Mouse (Mus musculus) small intestine, adult 2 months (tissue): ENCODE measurements around the gene Camta1. TPM values are rescaled to one million over a fixed set of nuclear protein-coding genes. Genes with fewer than 3 reads are reported as not detected.
A peak's percentile ranks its signal among the peaks of the same experiment; 100 is the strongest.

ENCODE experiments used
- H3K27ac ChIP-seq: fragments of 200-500 bp; 2 replicates; pipeline ENCODE4 v1.5.1; 2012; ENCODE audit warnings: low read depth, low read length, control low read depth, inconsistent platforms; ENCODE audit not compliant: insufficient read depth
- H3K27me3 ChIP-seq: fragments of 200-500 bp; 2 replicates; pipeline ENCODE4 v1.6.1; 2012; ENCODE audit warnings: mild to moderate bottlenecking, moderate library complexity, low read length, inconsistent platforms; ENCODE audit not compliant: control insufficient read depth, insufficient read depth
- H3K36me3 ChIP-seq: fragments of 200-500 bp; 2 replicates; pipeline ENCODE4 v1.6.1; 2012; ENCODE audit warnings: mild to moderate bottlenecking, low read length, control low read depth, inconsistent platforms; ENCODE audit not compliant: control insufficient read depth, insufficient read depth
- H3K4me1 ChIP-seq: fragments of 200-500 bp; 2 replicates; pipeline ENCODE4 v1.6.1; 2012; ENCODE audit warnings: low read length, inconsistent platforms, mixed read lengths; ENCODE audit not compliant: control insufficient read depth, insufficient read depth, insufficient read length
- H3K4me3 ChIP-seq: fragments of 200-500 bp; 2 replicates; pipeline ENCODE4 v1.5.1; 2012; ENCODE audit warnings: low read depth, mild to moderate bottlenecking, control low read depth, inconsistent platforms, low read length, moderate library complexity
- CTCF ChIP-seq: fragments of 200-500 bp; IDR thresholded peaks from 2 replicates; pipeline ENCODE4 v1.5.1; 2012; ENCODE audit warnings: low read depth, mild to moderate bottlenecking, control low read depth, inconsistent platforms, low read length, moderate library complexity, mixed read lengths; ENCODE audit not compliant: insufficient replicate concordance, insufficient read length; ENCODE audit errors: extremely low read depth
- POLR2A ChIP-seq: fragments of 200-500 bp; IDR thresholded peaks from 2 replicates; pipeline ENCODE4 v1.6.1; 2012; ENCODE audit warnings: low read depth, mild to moderate bottlenecking, control low read depth, inconsistent platforms, low read length, moderate library complexity
- WGBS: fragments of 180-500 bp; shearing (Covaris S2); methylation state at CpG from one replicate; pipeline ENCODE4 v1.1.7; 2018; 5-methylcytosine and 5-hydroxymethylcytosine counted together
- polyA plus RNA-seq: library from polyadenylated mRNA; depleted of rRNA; stranded (reverse); fragments of >200 nt; gene quantifications from 2 replicates; pipeline ENCODE4 v1.2.3, GENCODE M21; 2012

The Camta1 gene
- polyA plus RNA-seq, 1 experiment: 2.2 TPM

DNA sequence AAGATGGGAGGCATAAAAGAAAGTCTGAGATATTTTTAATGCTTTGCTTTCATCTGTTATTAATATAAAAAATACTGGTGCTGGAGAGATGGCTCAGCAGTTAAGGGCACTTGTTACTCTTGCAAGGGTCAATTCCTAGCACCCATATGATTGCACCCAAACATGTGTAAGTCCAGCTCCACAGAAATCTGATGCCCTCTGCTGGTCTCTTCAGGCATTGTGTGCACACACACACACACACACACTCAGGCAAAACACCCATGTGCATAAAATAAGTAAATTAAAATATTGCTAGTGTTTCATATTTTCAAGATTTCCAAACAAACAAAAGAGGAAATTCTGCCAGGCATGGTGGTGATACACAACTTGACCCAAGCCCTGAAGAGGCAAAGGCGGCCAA is 774.3 kb downstream of the Camta1 start:
- H3K4me3 ChIP-seq: no peak overlapping the region
- no peaks in the 10 kb centered on the region for H3K36me3 ChIP-seq
- H3K4me1 ChIP-seq: no peaks in the 10 kb centered on the region
- 96% methylated on average over 1 of the region's 1 CpGs for WGBS
- no peak overlapping the region for H3K27ac ChIP-seq
- no peaks in the 10 kb centered on the region for H3K27me3 ChIP-seq
- TF ChIP-seq POLR2A (no peak), CTCF (no peak)

DNA sequence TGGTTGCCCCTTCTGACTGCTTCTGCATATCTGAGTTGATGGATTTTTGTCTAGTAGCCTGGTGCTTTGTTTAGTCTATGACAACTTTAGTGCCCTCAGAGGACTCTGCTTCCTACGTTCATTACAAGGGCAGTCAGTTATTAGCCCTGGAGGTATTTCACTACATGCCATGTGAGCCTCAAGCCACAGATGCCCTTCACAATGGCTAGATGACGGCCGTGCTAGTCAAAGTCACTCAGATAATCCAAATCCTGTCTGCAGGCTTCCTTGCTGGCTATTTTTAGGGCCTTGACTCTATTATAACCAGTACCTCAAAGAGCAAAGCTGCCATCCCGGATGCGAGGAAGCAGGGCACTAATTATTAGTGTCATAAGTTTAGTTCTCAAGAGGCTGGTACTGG is 778.6 kb downstream of the Camta1 start:
- Histone ChIP-seq H3K4me3 (no peak overlapping the region), H3K36me3 (no peaks in the 10 kb centered on the region), H3K27ac (no peak overlapping the region), H3K4me1 (no peaks in the 10 kb centered on the region), H3K27me3 (no peaks in the 10 kb centered on the region)
- 76% methylated on average over 5 of the region's 5 CpGs for WGBS
- no peak for TF ChIP-seq POLR2A
- TF ChIP-seq CTCF: no peak

DNA sequence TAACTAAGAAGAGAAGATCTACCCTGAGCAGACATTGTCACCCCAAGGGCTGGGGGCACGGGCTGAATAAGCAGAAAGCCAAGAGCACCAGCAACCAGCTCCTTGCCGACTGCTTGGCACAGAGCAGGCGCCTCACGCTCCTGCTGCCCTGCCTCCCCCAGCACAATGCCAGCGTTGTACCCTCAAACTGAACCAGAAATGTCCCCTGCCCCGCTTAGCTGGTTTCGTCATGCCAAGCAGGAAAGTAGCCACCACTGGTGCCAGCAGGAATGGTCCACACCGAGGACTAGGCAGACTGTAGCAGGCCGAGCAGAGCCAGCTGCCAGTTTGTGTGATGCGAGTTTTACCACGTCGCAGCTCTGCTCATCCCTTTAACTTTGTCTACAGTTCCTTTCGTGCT is 779.7 kb downstream of the Camta1 start:
- WGBS: 91% methylated on average over 13 of the region's 13 CpGs

DNA sequence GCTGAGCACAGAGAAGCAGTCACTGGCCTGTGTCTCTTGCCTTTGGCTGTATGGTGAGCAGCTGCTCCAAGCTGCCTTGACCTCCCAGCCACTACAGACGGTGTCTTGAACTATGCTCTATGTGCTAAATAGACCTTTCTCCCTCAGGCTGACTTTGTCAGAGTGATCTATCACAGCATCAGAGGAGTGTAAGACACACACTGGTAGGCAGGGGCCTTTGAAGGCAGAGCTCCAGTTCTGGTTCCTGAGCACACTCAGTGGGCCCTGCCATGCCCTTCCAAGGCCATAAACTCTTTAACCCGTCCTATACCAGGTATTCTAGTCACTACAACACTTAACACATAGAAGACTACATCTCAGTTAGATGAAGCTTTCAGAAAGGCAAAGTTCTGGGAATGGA is 780.3 kb downstream of the Camta1 start:
- H3K4me3 ChIP-seq: no peak overlapping the region
- no peaks in the 10 kb centered on the region; the same call in none of the 2 replicates for H3K4me1 ChIP-seq
- TF ChIP-seq CTCF: no peak
- TF ChIP-seq POLR2A: no peak
- no peak overlapping the region for H3K27ac ChIP-seq
- H3K36me3 ChIP-seq: no peaks in the 10 kb centered on the region
- 51% methylated on average over 2 of the region's 2 CpGs for WGBS
- H3K27me3 ChIP-seq: no peaks in the 10 kb centered on the region

More for the DNA sequence above, 779.7 kb downstream of the Camta1 start:
- no peak overlapping the region for H3K4me3 ChIP-seq
- H3K27me3 ChIP-seq: no peaks in the 10 kb centered on the region
- TF ChIP-seq POLR2A (no peak), CTCF (no peak)
- H3K4me1 ChIP-seq: no peaks in the 10 kb centered on the region; the same call in none of the 2 replicates
- H3K36me3 ChIP-seq: no peaks in the 10 kb centered on the region
- no peak overlapping the region for H3K27ac ChIP-seq

DNA sequence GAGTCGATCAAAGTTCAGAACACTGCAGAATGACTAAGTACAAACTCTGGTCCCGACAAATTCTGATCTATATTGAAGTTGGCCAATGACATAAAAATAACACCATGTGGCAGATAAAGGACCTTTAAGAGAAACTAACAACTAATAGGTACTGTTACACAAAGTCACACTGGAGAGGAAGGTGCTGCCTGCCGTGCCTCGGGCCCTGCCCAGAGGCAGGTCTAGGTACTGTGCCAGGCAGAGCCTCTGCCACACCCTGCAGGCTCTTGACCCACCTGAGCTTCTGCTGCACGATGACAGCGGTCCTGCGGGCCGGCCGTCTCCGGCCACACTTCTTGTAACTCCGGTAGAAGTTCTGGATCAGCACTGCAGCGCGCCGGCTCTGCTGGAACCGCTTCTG is 786.9 kb downstream of the Camta1 start:
- Histone ChIP-seq H3K36me3 (no peaks in the 10 kb centered on the region), H3K4me3 (no peak overlapping the region), H3K27ac (no peak overlapping the region), H3K27me3 (no peaks in the 10 kb centered on the region), H3K4me1 (peaks cover 5% of the 10 kb centered on the region)
- 60% methylated on average over 15 of the region's 15 CpGs for WGBS
- TF ChIP-seq POLR2A: no peak
- TF ChIP-seq CTCF: no peak

DNA sequence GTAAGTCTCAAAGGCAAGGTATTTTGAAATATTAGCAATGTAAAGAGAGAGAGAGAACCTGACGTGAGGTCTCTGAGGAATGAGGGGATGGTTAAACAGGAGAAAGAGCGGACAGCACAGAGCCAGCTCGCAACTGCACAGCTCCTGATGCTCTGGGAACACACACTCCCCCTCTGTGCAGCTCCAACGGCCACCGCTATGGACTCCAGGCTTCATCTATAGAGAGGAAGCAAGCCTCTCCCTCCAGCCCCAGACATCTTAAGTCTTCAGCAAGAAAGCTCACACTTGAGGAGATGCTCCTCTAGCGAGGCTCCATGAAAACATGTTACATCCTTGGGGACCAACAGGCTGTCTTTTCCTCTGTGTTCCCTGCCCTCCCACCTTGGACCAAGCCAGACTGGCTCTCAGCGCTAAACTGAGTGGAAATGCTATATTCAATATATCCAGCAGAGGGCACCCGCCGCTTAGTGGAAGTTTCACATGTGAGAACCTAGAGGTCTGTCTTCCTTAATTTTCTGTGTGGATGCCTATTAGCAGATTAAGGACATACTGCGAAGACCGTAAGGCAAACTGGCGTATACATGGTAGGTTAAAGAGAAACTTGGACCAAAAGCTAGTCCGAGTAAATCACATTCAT is 788.5 kb downstream of the Camta1 start:
- Histone ChIP-seq H3K4me1 (peaks cover 5% of the 10 kb centered on the region), H3K27me3 (0 out of 2 replicates have a peak, but pooled peaks cover 2% of the 10 kb centered on the region), H3K4me3 (no peak overlapping the region), H3K27ac (no peak overlapping the region), H3K36me3 (no peaks in the 10 kb centered on the region)
- WGBS: 40% methylated on average over 13 of the region's 13 CpGs
- no peak for TF ChIP-seq POLR2A
- peak; percentile 57; the same call in 1 of the 2 replicates for TF ChIP-seq CTCF

DNA sequence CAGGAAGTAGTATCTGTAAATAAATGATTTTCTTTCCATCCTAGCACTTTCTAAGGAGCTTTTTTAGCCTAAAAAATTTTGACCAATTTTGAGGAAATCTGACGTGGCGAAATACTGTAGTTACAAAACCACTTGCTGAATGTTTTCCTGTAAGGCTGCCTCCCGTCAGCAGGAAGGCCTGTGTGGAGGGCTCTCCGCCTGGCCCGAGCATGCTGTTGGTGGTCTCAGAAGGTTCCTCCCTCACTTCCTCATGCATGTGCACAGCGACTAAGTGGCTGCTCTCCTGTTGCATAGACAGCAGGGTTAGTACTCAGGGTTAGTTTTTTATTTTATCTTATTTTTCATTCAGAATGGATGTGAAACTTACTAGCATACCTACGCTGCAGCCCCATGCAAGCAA is 790.7 kb downstream of the Camta1 start:
- no peaks in the 10 kb centered on the region for H3K36me3 ChIP-seq
- WGBS: 74% methylated on average over 7 of the region's 7 CpGs
- TF ChIP-seq POLR2A (no peak), CTCF (no peak)
- H3K27me3 ChIP-seq: 0 out of 2 replicates have a peak, but pooled peaks cover 2% of the 10 kb centered on the region
- H3K4me3 ChIP-seq: no peak overlapping the region
- no peak overlapping the region for H3K27ac ChIP-seq
- H3K4me1 ChIP-seq: peaks cover 5% of the 10 kb centered on the region
